1 mouse cellular context compared by ENCODE assay signal in genomic region chr15:102999183-102999831, GRCm38 (mm10).
TF ChIP-seq lines count a peak whose summit lies in the region.

No protein-coding gene starts in this region.

TF ChIP-seq in MEL, 35 proteins besides CTCF, POLR2A, EP300 and RAD21 (continued from another document):
- TF ChIP-seq TCF12 (IDR thresholded peaks at IDR 0.05; ENCODE audit: low read depth, low read length) (peak; percentile 80), GABPA (IDR thresholded peaks at IDR 0.05; ENCODE audit: low read depth, low read length) (no peak), POLR2AphosphoS2 (IDR thresholded peaks at IDR 0.05; ENCODE audit: low read length) (peak; percentile 92), CHD2 (IDR thresholded peaks at IDR 0.05; ENCODE audit: low read length) (peak; percentile 82), KAT2A (conservative IDR thresholded peaks at IDR 0.05; ENCODE audit: low read depth, low read length) (no peak; the same call in 1 of the 2 replicates), USF1 (IDR thresholded peaks at IDR 0.05; ENCODE audit: low read depth, low read length) (0 out of 2 replicates have a peak, but pooled peaks have one; percentile 21), GATA1 (IDR thresholded peaks at IDR 0.05; ENCODE audit: low read depth, low read length) (no peak), TBP (IDR thresholded peaks at IDR 0.05; ENCODE audit: low read depth, low read length) (peak; percentile 29; the same call in 1 of the 2 replicates), POLR2AphosphoS5 (IDR thresholded peaks at IDR 0.05; ENCODE audit: borderline replicate concordance, low read depth, low read length) (no peak; the same call in 1 of the 2 replicates), ZMIZ1 (IDR thresholded peaks at IDR 0.05; ENCODE audit: low read depth, low read length) (peak; percentile 70; the same call in 1 of the 2 replicates), CHD1 (IDR thresholded peaks at IDR 0.05; ENCODE audit: low read depth, low read length) (peak; percentile 82; the same call in 1 of the 2 replicates), MAX (IDR thresholded peaks at IDR 0.05; ENCODE audit: low read length) (peak; percentile 61), USF2 (IDR thresholded peaks at IDR 0.05; ENCODE audit: borderline replicate concordance in 1 of 2, insufficient read depth in 1 of 2, low read depth in 1 of 2, low read length in 2 of 2) (no peak), UBTF (IDR thresholded peaks at IDR 0.05; ENCODE audit: borderline replicate concordance, insufficient read depth, low read depth, low read length) (0 out of 2 replicates have a peak, but pooled peaks have one; percentile 52), RCOR1 (IDR thresholded peaks at IDR 0.05; ENCODE audit: low read depth, low read length) (no peak; the same call in none of the 2 replicates), MYB (IDR thresholded peaks at IDR 0.05; ENCODE audit: low read depth, low read length) (no peak), ETS1 (IDR thresholded peaks at IDR 0.05; ENCODE audit: low read depth, low read length) (peak; percentile 78), NELFE (IDR thresholded peaks at IDR 0.05; ENCODE audit: low read depth, low read length) (peak; percentile 72), JUND (IDR thresholded peaks at IDR 0.05; ENCODE audit: low read depth, low read length) (no peak), MAZ (IDR thresholded peaks at IDR 0.05; ENCODE audit: low read depth, low read length) (peak; percentile 99), SIN3A (IDR thresholded peaks at IDR 0.05; ENCODE audit: low read length) (peak; percentile 22; the same call in 1 of the 2 replicates), E2F4 (IDR thresholded peaks at IDR 0.05; ENCODE audit: borderline replicate concordance, low read depth, low read length) (no peak), SMC3 (IDR thresholded peaks at IDR 0.05; ENCODE audit: low read depth, low read length) (no peak), NRF1 (IDR thresholded peaks at IDR 0.05; ENCODE audit: insufficient read depth, low read depth, low read length, poor library complexity, severe bottlenecking) (peak; percentile 100), ELF1 (IDR thresholded peaks at IDR 0.05; ENCODE audit: low read depth, low read length) (peak; percentile 93)
